Mouse (Mus musculus) kidney, embryonic 14.5 days (tissue): ENCODE data around the gene Fam71f2. TPM values are rescaled to one million over a fixed set of nuclear protein-coding genes. Genes with fewer than 3 reads are reported as not detected.

Source experiments
- ATAC-seq: fragments of 200-750 bp; cut with Nextera tagmentation; 2 replicates; pipeline ENCODE4 v1.8.0; 2017; ENCODE audit warnings: moderate number of reproducible peaks, mild to moderate bottlenecking, moderate TSS enrichment, moderate library complexity; ENCODE audit not compliant: low FRiP score, low TSS enrichment
- H3K27ac ChIP-seq: fragments of 300-500 bp; sonication (generic); 2 replicates; pipeline ENCODE4 v1.5.1; 2014; ENCODE audit warnings: low read depth, mild to moderate bottlenecking, low read length, moderate library complexity, mixed read lengths
- H3K27me3 ChIP-seq: fragments of 300-500 bp; sonication (generic); 2 replicates; pipeline ENCODE4 v1.6.1; 2014; ENCODE audit warnings: mild to moderate bottlenecking, low read length; ENCODE audit not compliant: control insufficient read depth, insufficient read depth
- H3K36me3 ChIP-seq: fragments of 300-500 bp; sonication (generic); 2 replicates; pipeline ENCODE4 v1.6.1; 2014; ENCODE audit warnings: low read length, mixed read lengths; ENCODE audit not compliant: control insufficient read depth, insufficient read depth
- H3K4me1 ChIP-seq: fragments of 300-500 bp; sonication (generic); 2 replicates; pipeline ENCODE4 v1.6.1; 2014; ENCODE audit warnings: low read length, mixed read lengths; ENCODE audit not compliant: control insufficient read depth, insufficient read depth
- H3K4me2 ChIP-seq: fragments of 300-500 bp; sonication (generic); replicated peaks from 2 replicates; pipeline ENCODE4 v1.6.1; 2014; ENCODE audit warnings: low read depth, mild to moderate bottlenecking, low read length
- H3K4me3 ChIP-seq: fragments of 300-500 bp; sonication (generic); 2 replicates; pipeline ENCODE4 v1.5.1; 2014; ENCODE audit warnings: mild to moderate bottlenecking, low read length
- H3K9ac ChIP-seq: fragments of 300-500 bp; sonication (generic); 2 replicates; pipeline ENCODE4 v1.6.1; 2014; ENCODE audit warnings: low read depth, mild to moderate bottlenecking, low read length, moderate library complexity
- H3K9me3 ChIP-seq: fragments of 300-500 bp; sonication (generic); 2 replicates; pipeline ENCODE4 v1.6.1; 2016; ENCODE audit warnings: low read length; ENCODE audit not compliant: control insufficient read depth
- WGBS: fragments of 180-500 bp; shearing (Covaris S2); extraction: QIAGEN DNeasy Blood & Tissue Kit; methylation state at CpG from one replicate; pipeline ENCODE4 v1.1.7; 2014; 5-methylcytosine and 5-hydroxymethylcytosine counted together
- polyA plus RNA-seq: library from polyadenylated mRNA; unstranded; fragments of >200 nt; fragmentation: Nextera tagmentation; extraction: Ambion mirVana; gene quantifications from 2 replicates; pipeline ENCODE4 v1.2.1, GENCODE M21; 2014

The Fam71f2 gene
- polyA plus RNA-seq, 1 experiment from 2014 or later = not detected

DNA sequence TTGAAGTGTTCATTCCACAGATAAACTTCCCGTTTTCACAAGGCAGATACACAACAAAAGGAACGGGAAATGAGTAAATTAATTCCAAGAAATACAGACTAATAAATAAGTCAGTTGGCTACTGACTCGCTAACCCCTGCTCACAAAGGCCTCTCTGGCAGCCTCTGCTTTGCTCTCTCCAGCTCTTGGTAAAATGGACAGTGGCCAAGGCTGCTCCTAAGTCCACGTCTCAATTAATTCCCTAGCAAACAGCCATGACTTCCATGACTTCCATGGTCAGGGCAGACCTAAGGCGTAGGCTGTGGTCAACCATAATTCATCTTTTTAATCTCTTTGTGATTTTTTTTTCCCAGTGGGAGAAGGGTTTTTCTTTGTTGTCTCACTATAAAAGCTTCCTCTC, 8.6 kb downstream of the Fam71f2 start:
- Histone ChIP-seq H3K36me3 (no peaks in the 10 kb centered on the region), H3K9me3 (no peaks in the 10 kb centered on the region), H3K4me2 (no peak overlapping the region), H3K27ac (no peak overlapping the region), H3K27me3 (no peaks in the 10 kb centered on the region), H3K4me1 (no peaks in the 10 kb centered on the region), H3K4me3 (no peak overlapping the region), H3K9ac (no peak overlapping the region)
- 54% methylated on average over 5 of the region's 5 CpGs for WGBS
- ATAC-seq = no peak

DNA sequence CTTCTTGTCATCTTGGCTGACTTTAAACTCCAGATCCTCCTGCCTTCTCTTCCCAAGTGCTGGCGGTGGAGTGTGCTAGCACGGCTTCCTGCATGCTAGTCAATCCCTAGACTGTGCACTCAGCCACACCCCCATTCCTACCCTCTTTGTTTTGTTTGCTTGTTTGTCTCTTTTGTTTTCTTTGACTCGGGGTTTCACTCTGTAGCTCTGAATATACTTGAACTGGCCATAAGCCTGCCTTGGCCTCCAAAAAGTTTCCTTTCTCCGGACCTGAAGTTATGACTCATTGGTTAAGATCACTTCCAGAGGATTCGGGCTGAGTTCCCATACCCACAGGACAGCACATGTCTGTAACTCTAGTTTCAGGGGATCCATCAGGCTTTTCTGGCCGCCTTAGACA, 9.3 kb downstream of the Fam71f2 start:
- Histone ChIP-seq H3K27me3 (no peaks in the 10 kb centered on the region), H3K4me1 (no peaks in the 10 kb centered on the region), H3K4me3 (no peak overlapping the region), H3K36me3 (no peaks in the 10 kb centered on the region), H3K27ac (no peak overlapping the region), H3K9ac (no peak overlapping the region), H3K9me3 (no peaks in the 10 kb centered on the region), H3K4me2 (no peak overlapping the region)
- WGBS = 81% methylated on average over 6 of the region's 6 CpGs
- ATAC-seq = no peak

DNA sequence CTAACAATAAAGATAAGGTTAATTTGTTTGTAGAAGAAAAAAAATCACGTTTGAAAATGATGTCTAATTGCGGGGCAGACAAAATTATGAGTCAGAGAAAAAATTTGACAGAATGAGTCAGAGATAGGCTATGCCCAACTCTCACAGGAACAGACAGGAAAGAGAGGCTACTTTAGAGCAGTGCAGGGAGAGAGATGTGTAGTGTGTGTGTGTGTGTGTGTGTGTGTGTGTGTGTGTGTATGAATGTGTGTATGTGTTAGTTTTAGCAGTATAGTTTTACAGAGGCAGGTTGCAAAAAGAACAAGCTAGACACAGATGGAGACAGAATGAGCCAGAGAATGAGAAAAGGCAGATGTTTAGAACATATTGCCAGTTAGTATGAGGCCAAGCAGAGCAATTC, 19.7 kb downstream of the Fam71f2 start:
- H3K9ac ChIP-seq = no peak overlapping the region
- no peak for ATAC-seq
- H3K27ac ChIP-seq = no peak overlapping the region
- no peaks in the 10 kb centered on the region for H3K27me3 ChIP-seq
- no peaks in the 10 kb centered on the region for H3K36me3 ChIP-seq
- H3K4me1 ChIP-seq = no peaks in the 10 kb centered on the region
- H3K4me2 ChIP-seq = no peak overlapping the region
- H3K4me3 ChIP-seq = no peak overlapping the region
- 70% methylated on average over 2 of the region's 2 CpGs for WGBS
- 0 out of 2 replicates have a peak, but pooled peaks cover 2% of the 10 kb centered on the region for H3K9me3 ChIP-seq

DNA sequence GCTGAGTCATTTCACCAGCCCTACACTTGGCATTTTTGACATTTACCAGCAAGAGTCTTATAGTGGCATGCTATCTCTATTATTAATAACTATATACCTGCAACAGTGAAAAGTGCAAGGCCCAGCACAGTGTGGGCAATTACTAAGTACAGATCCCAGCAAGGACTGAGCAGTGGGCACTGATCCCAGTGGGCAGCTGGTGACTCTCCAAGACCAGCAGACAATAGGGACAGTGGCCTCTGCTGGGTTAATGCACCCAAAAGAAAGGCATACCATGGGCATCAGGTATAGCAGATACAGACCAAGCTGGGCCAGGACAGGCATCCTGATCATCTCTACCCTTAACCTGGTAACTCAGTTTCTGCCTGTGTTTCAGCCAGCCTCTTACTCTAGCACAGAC, 23.9 kb downstream of the Fam71f2 start:
- Histone ChIP-seq H3K4me2 (no peak overlapping the region), H3K36me3 (no peaks in the 10 kb centered on the region), H3K4me3 (no peak overlapping the region), H3K9me3 (peaks cover 6% of the 10 kb centered on the region; the same call in 1 of the 2 replicates), H3K27me3 (no peaks in the 10 kb centered on the region), H3K27ac (no peak overlapping the region), H3K9ac (no peak overlapping the region), H3K4me1 (no peaks in the 10 kb centered on the region)
- no peak for ATAC-seq

DNA sequence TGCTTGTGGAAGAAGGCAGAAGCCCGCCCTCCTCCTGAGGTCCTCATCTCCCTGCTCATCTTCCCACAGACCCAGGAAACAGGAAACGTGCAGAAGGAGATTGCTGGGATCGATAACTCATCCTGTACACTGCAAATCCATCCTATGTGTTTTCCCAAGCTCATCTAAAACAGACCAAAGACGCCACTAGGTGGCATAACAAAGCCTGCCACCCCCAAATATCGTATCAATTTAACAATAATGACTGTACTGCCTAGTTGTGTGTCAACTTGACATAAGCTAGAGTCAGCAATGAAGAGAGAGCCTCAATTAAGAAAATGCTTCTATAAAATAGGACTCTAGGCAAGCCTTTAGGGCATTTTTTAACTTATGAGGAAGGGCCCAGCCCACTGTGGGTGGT, 24.3 kb downstream of the Fam71f2 start:
- Histone ChIP-seq H3K27ac (no peak overlapping the region), H3K36me3 (no peaks in the 10 kb centered on the region), H3K4me3 (no peak overlapping the region), H3K9ac (no peak overlapping the region), H3K27me3 (no peaks in the 10 kb centered on the region), H3K9me3 (peaks cover 6% of the 10 kb centered on the region; the same call in 1 of the 2 replicates), H3K4me2 (no peak overlapping the region), H3K4me1 (no peaks in the 10 kb centered on the region)
- WGBS = 45% methylated on average over 5 of the region's 5 CpGs
- no peak for ATAC-seq

DNA sequence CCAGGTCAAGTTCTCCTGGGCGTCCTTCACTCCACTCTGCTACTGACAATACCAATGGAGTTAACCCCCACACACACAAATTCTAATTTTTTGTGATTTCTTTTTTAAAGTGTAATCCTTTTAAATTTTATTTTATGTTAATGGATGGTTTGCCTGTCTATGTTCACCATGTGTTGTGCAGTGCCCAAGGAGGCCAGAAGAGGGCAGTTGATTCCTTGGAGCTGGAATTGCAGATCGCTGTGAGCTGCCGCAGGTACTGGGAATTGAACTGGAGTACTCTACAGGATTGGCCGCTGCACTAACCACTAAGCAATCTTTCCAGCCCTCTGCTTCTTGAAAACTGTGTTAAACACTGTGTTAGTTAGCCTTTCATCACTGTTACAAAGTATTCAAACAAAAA, 26.1 kb downstream of the Fam71f2 start:
- no peaks in the 10 kb centered on the region for H3K36me3 ChIP-seq
- no peak overlapping the region for H3K9ac ChIP-seq
- H3K4me2 ChIP-seq = no peak overlapping the region
- peaks cover 4% of the 10 kb centered on the region; the same call in 1 of the 2 replicates for H3K9me3 ChIP-seq
- no peaks in the 10 kb centered on the region for H3K27me3 ChIP-seq
- H3K4me1 ChIP-seq = no peaks in the 10 kb centered on the region
- ATAC-seq = no peak
- 89% methylated on average over 4 of the region's 4 CpGs for WGBS
- no peak overlapping the region for H3K4me3 ChIP-seq
- H3K27ac ChIP-seq = no peak overlapping the region

DNA sequence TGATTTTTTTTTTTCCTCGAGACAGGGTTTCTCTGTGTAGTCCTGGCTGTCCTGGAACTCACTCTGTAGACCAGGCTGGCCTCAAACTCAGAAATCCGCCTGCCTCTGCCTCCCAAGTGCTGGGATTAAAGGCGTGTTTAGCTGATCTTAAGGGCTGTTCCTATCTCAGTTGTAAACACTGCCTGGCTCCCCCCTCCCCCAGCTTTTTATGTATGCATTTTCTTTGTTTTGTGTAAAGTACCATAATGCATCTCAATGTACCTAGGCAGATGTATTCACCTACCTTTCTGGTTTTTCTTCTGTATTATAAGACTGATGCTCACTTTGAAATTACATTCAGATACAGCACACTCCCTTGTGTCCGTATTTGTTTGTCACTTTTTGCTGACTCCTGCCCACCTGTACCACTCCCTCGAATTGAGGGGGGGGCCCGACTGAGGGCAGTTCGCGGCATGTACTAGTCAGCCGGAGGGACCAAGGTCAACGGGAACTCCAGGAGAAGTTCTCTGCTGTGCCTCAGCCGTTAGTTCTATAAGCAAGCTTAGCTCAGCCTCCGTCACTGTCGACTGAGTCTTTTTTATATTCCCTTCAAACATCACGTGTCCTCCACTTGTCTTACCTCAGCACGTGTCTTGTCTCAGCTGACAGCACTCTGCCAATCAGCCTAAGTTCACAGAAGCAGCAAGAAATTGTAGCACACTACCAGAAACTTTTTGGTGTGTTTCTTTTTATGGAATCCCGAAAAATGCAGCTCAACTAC, 29.6 kb downstream of the Fam71f2 start:
- no peaks in the 10 kb centered on the region for H3K27me3 ChIP-seq
- peaks cover 4% of the 10 kb centered on the region; the same call in 1 of the 2 replicates for H3K9me3 ChIP-seq
- no peak for ATAC-seq
- H3K4me2 ChIP-seq = no peak overlapping the region
- H3K27ac ChIP-seq = no peak overlapping the region
- H3K36me3 ChIP-seq = no peaks in the 10 kb centered on the region
- WGBS = 89% methylated on average over 16 of the region's 16 CpGs
- H3K4me1 ChIP-seq = no peaks in the 10 kb centered on the region
- H3K9ac ChIP-seq = no peak overlapping the region
- H3K4me3 ChIP-seq = no peak overlapping the region

DNA sequence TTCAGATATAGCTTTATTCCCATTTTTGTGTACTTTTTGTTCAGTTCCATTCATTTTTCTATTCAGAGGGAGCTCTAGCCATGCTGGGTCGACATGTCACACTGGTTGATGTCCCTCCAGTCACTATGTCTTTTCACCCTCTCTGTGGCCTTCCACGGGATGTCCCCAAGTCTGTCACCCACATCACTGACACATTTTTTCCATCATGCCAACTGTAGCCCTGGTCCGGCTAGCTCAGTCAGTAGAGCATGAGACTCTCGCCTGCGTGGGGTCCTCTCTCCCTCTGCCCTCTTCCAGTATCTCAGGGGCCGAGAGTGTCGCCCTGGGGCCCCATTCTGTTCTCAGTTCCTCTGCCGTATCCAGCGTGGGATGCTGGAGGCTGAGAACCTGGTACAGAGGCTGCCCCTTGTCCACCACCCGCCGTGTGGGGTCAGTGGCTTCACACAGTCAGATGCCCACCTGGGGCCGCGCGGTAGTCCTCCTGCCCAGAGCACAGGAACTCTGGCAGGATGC, 34.4 kb downstream of the Fam71f2 start:
- 70% methylated on average over 14 of the region's 14 CpGs for WGBS
- H3K27ac ChIP-seq = no peak overlapping the region
- H3K4me2 ChIP-seq = no peak overlapping the region
- no peak for ATAC-seq
- no peak overlapping the region for H3K4me3 ChIP-seq
- no peaks in the 10 kb centered on the region for H3K9me3 ChIP-seq
- no peak overlapping the region for H3K9ac ChIP-seq
- H3K36me3 ChIP-seq = no peaks in the 10 kb centered on the region
- H3K27me3 ChIP-seq = no peaks in the 10 kb centered on the region
- H3K4me1 ChIP-seq = peaks cover under 1% of the 10 kb centered on the region; the same call in 1 of the 2 replicates

DNA sequence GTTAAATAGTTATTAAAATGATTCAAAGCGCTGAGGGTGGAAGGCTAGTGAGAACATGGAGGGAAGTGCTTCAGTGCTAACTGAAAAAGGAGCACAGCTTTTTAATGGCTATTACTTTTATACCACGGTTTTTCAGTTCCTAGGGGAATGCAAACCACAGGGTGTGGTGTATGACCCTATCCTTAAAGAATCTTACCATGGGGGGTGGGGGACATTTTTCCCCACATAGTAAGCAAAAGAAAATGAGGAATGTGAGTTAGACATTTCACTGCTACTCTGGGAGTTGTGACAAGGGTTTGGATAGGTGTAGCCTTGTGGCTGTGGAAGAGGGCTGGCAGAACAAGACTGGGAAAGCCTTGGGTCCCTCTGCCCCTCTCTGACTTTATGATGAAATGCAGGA, 37.9 kb downstream of the Fam71f2 start:
- no peaks in the 10 kb centered on the region for H3K36me3 ChIP-seq
- H3K27ac ChIP-seq = no peak overlapping the region
- no peak overlapping the region for H3K4me3 ChIP-seq
- ATAC-seq = no peak
- no peak overlapping the region for H3K9ac ChIP-seq
- no peaks in the 10 kb centered on the region for H3K27me3 ChIP-seq
- no peak overlapping the region for H3K4me2 ChIP-seq
- peaks cover 7% of the 10 kb centered on the region; the same call in 1 of the 2 replicates for H3K4me1 ChIP-seq
- 70% methylated on average over 2 of the region's 2 CpGs for WGBS
- H3K9me3 ChIP-seq = no peaks in the 10 kb centered on the region
